Mouse (Mus musculus): ENCODE results near the gene Zfp598. TPM values are rescaled to one million over a fixed set of nuclear protein-coding genes. Genes with fewer than 3 reads are reported as not detected.

Gene Zfp598
- polyA plus RNA-seq, 1 experiment = 42.1 TPM

- Histone ChIP-seq H3K9ac (ENCODE audit: low read depth, poor library complexity, severe bottlenecking) (peak within 1 kb of the TSS; percentile 30; the same call in 1 of the 2 replicates), H3K27ac (ENCODE audit: insufficient read depth, low read length) (no peak within 1 kb of the TSS), H3K36me3 (ENCODE audit: control insufficient read depth, insufficient read depth, low read length, poor library complexity, severe bottlenecking) (no peaks in the 10 kb centered on the region), H3K4me3 (ENCODE audit: low read depth, low read length) (peak within 1 kb of the TSS; percentile 31; the same call in 1 of the 2 replicates), H3K9me3 (replicated peaks; ENCODE audit: control insufficient read depth, insufficient read depth, low read length, poor library complexity, severe bottlenecking) (no peaks in the 10 kb centered on the region), H3K27me3 (ENCODE audit: control insufficient read depth, insufficient read depth, low read length, poor library complexity, severe bottlenecking) (no peaks in the 10 kb centered on the region), H3K4me1 (ENCODE audit: control insufficient read depth, insufficient read depth, low read length) (no peaks in the 10 kb centered on the region)
- TF ChIP-seq POLR2A (IDR thresholded peaks at IDR 0.05; ENCODE audit: insufficient read depth, low read length) (no peak), EP300 (IDR thresholded peaks at IDR 0.05; ENCODE audit: insufficient read depth, low read depth, low read length) (no peak), CTCF (IDR thresholded peaks at IDR 0.05; ENCODE audit: low read depth, low read length) (no peak)
Measured at GRCm38 (mm10) chr17:24727618-24728017, 58.1 kb downstream of the Zfp598 start, which contains the start of gene Rpl3l. Rpl3l (plus strand) TSS chr17:24727820.

GRCm38 (mm10) chr17:24728184-24728583 lies 58.7 kb downstream of the Zfp598 start:
- no peak for TF ChIP-seq EP300 (IDR thresholded peaks at IDR 0.05; ENCODE audit: insufficient read depth, low read depth, low read length)
- no peak for TF ChIP-seq CTCF (IDR thresholded peaks at IDR 0.05; ENCODE audit: low read depth, low read length)
- no peaks in the 10 kb centered on the region for H3K27me3 ChIP-seq (ENCODE audit: control insufficient read depth, insufficient read depth, low read length, poor library complexity, severe bottlenecking)
- peak overlapping the region; percentile 30; the same call in 1 of the 2 replicates for H3K9ac ChIP-seq (ENCODE audit: low read depth, poor library complexity, severe bottlenecking)
- no peaks in the 10 kb centered on the region for H3K9me3 ChIP-seq (replicated peaks; ENCODE audit: control insufficient read depth, insufficient read depth, low read length, poor library complexity, severe bottlenecking)
- no peaks in the 10 kb centered on the region for H3K36me3 ChIP-seq (ENCODE audit: control insufficient read depth, insufficient read depth, low read length, poor library complexity, severe bottlenecking)
- H3K27ac ChIP-seq (ENCODE audit: insufficient read depth, low read length) = no peak overlapping the region
- peak overlapping the region; percentile 31; the same call in 1 of the 2 replicates for H3K4me3 ChIP-seq (ENCODE audit: low read depth, low read length)
- H3K4me1 ChIP-seq (ENCODE audit: control insufficient read depth, insufficient read depth, low read length) = peaks cover 2% of the 10 kb centered on the region

GRCm38 (mm10) chr17:24729067-24729466 lies 59.6 kb downstream of the Zfp598 start:
- Histone ChIP-seq H3K4me3 (ENCODE audit: low read depth, low read length) (no peak overlapping the region), H3K4me1 (ENCODE audit: control insufficient read depth, insufficient read depth, low read length) (peaks cover 2% of the 10 kb centered on the region), H3K27ac (ENCODE audit: insufficient read depth, low read length) (no peak overlapping the region), H3K27me3 (ENCODE audit: control insufficient read depth, insufficient read depth, low read length, poor library complexity, severe bottlenecking) (no peaks in the 10 kb centered on the region), H3K9ac (ENCODE audit: low read depth, poor library complexity, severe bottlenecking) (no peak overlapping the region), H3K36me3 (ENCODE audit: control insufficient read depth, insufficient read depth, low read length, poor library complexity, severe bottlenecking) (no peaks in the 10 kb centered on the region), H3K9me3 (replicated peaks; ENCODE audit: control insufficient read depth, insufficient read depth, low read length, poor library complexity, severe bottlenecking) (no peaks in the 10 kb centered on the region)
- TF ChIP-seq EP300 (IDR thresholded peaks at IDR 0.05; ENCODE audit: insufficient read depth, low read depth, low read length) (no peak), POLR2A (IDR thresholded peaks at IDR 0.05; ENCODE audit: insufficient read depth, low read length) (no peak), CTCF (IDR thresholded peaks at IDR 0.05; ENCODE audit: low read depth, low read length) (no peak)

GRCm38 (mm10) chr17:24730787-24731186 lies 61.3 kb downstream of the Zfp598 start:
- Histone ChIP-seq H3K9ac (ENCODE audit: low read depth, poor library complexity, severe bottlenecking) (no peak overlapping the region), H3K4me1 (ENCODE audit: control insufficient read depth, insufficient read depth, low read length) (peaks cover 2% of the 10 kb centered on the region), H3K4me3 (ENCODE audit: low read depth, low read length) (no peak overlapping the region), H3K27ac (ENCODE audit: insufficient read depth, low read length) (no peak overlapping the region), H3K9me3 (replicated peaks; ENCODE audit: control insufficient read depth, insufficient read depth, low read length, poor library complexity, severe bottlenecking) (no peaks in the 10 kb centered on the region), H3K36me3 (ENCODE audit: control insufficient read depth, insufficient read depth, low read length, poor library complexity, severe bottlenecking) (no peaks in the 10 kb centered on the region), H3K27me3 (ENCODE audit: control insufficient read depth, insufficient read depth, low read length, poor library complexity, severe bottlenecking) (no peaks in the 10 kb centered on the region)
- no peak for TF ChIP-seq CTCF (IDR thresholded peaks at IDR 0.05; ENCODE audit: low read depth, low read length)

Other genes with a start within 250 kb of the Zfp598 start
- gene Eci1, start 243.0 kb upstream of the Zfp598 start, polyA plus RNA-seq (2011; ENCODE audit: insufficient read depth, insufficient read length, low read depth, missing spikeins) = 46.4 and 46.7 TPM in 2 replicates
- gene Dnase1l2, start 226.6 kb upstream of the Zfp598 start, polyA plus RNA-seq (2011; ENCODE audit: insufficient read depth, insufficient read length, low read depth, missing spikeins) = 0.42 and 0.99 TPM in 2 replicates
- 13.0 and 15.3 TPM in 2 replicates for gene E4f1, start 199.4 kb upstream of the Zfp598 start, polyA plus RNA-seq (2011; ENCODE audit: insufficient read depth, insufficient read length, low read depth, missing spikeins)
- 15.4 and 16.4 TPM in 2 replicates for gene Pgp, start 199.3 kb upstream of the Zfp598 start, polyA plus RNA-seq (2011; ENCODE audit: insufficient read depth, insufficient read length, low read depth, missing spikeins)
- gene Bricd5, start 195.8 kb upstream of the Zfp598 start, polyA plus RNA-seq (2011; ENCODE audit: insufficient read depth, insufficient read length, low read depth, missing spikeins) = not detected in 2 replicates
- gene Mlst8, start 190.6 kb upstream of the Zfp598 start, polyA plus RNA-seq (2011; ENCODE audit: insufficient read depth, insufficient read length, low read depth, missing spikeins) = 20.4 and 22.8 TPM in 2 replicates
- gene Caskin1, start 181.1 kb upstream of the Zfp598 start, polyA plus RNA-seq (2011; ENCODE audit: insufficient read depth, insufficient read length, low read depth, missing spikeins) = 1.7 and 3.3 TPM in 2 replicates
- 145 and 168 TPM in 2 replicates for gene Traf7, start 141.7 kb upstream of the Zfp598 start, polyA plus RNA-seq (2011; ENCODE audit: insufficient read depth, insufficient read length, low read depth, missing spikeins)
- gene Rab26, start 135.5 kb upstream of the Zfp598 start, polyA plus RNA-seq (2011; ENCODE audit: insufficient read depth, insufficient read length, low read depth, missing spikeins) = 1.2 and 1.5 TPM in 2 replicates
- gene Pkd1, start 119.9 kb upstream of the Zfp598 start, polyA plus RNA-seq (2011; ENCODE audit: insufficient read depth, insufficient read length, low read depth, missing spikeins) = 13.0 and 14.8 TPM in 2 replicates
- gene Tsc2, start 37.1 kb upstream of the Zfp598 start, polyA plus RNA-seq (2011; ENCODE audit: insufficient read depth, insufficient read length, low read depth, missing spikeins) = 51.1 and 53.2 TPM in 2 replicates
- 21.5 and 27.2 TPM in 2 replicates for gene Nthl1, start 37.0 kb upstream of the Zfp598 start, polyA plus RNA-seq (2011; ENCODE audit: insufficient read depth, insufficient read length, low read depth, missing spikeins)
- 10.3 and 13.5 TPM in 2 replicates for gene Slc9a3r2, start 19.4 kb upstream of the Zfp598 start, polyA plus RNA-seq (2011; ENCODE audit: insufficient read depth, insufficient read length, low read depth, missing spikeins)
- 1.6 TPM in 1 of 2 replicates, not detected in the other for gene Npw, start 11.2 kb upstream of the Zfp598 start, polyA plus RNA-seq (2011; ENCODE audit: insufficient read depth, insufficient read length, low read depth, missing spikeins)
- 8.1 and 8.9 TPM in 2 replicates for gene Syngr3, start 20.3 kb downstream of the Zfp598 start, polyA plus RNA-seq (2011; ENCODE audit: insufficient read depth, insufficient read length, low read depth, missing spikeins)
- 79.6 and 84.0 TPM in 2 replicates for gene Gfer, start 26.5 kb downstream of the Zfp598 start, polyA plus RNA-seq (2011; ENCODE audit: insufficient read depth, insufficient read length, low read depth, missing spikeins)
- gene Noxo1, start 26.5 kb downstream of the Zfp598 start, polyA plus RNA-seq (2011; ENCODE audit: insufficient read depth, insufficient read length, low read depth, missing spikeins) = 1.2 and 2.3 TPM in 2 replicates
- 43.3 and 44.4 TPM in 2 replicates for gene Tbl3, start 38.0 kb downstream of the Zfp598 start, polyA plus RNA-seq (2011; ENCODE audit: insufficient read depth, insufficient read length, low read depth, missing spikeins)
- gene Rnf151, start 48.4 kb downstream of the Zfp598 start, polyA plus RNA-seq (2011; ENCODE audit: insufficient read depth, insufficient read length, low read depth, missing spikeins) = not detected in 2 replicates
- 1,670 and 1,851 TPM in 2 replicates for gene Rps2, start 48.4 kb downstream of the Zfp598 start, polyA plus RNA-seq (2011; ENCODE audit: insufficient read depth, insufficient read length, low read depth, missing spikeins)
- gene Ndufb10, start 54.8 kb downstream of the Zfp598 start, polyA plus RNA-seq (2011; ENCODE audit: insufficient read depth, insufficient read length, low read depth, missing spikeins) = 88.7 and 90.9 TPM in 2 replicates
- 0.65 TPM in 1 of 2 replicates, not detected in the other for gene Rpl3l, start 58.1 kb downstream of the Zfp598 start, polyA plus RNA-seq (2011; ENCODE audit: insufficient read depth, insufficient read length, low read depth, missing spikeins)
- 27.8 and 34.5 TPM in 2 replicates for gene Msrb1, start 67.0 kb downstream of the Zfp598 start, polyA plus RNA-seq (2011; ENCODE audit: insufficient read depth, insufficient read length, low read depth, missing spikeins)
- gene Hs3st6, start 83.3 kb downstream of the Zfp598 start, polyA plus RNA-seq (2011; ENCODE audit: insufficient read depth, insufficient read length, low read depth, missing spikeins) = 0.72 TPM in 1 of 2 replicates, not detected in the other
- not detected in 2 replicates for gene Meiob, start 134.6 kb downstream of the Zfp598 start, polyA plus RNA-seq (2011; ENCODE audit: insufficient read depth, insufficient read length, low read depth, missing spikeins)
- 26.9 and 30.2 TPM in 2 replicates for gene Hagh, start 170.5 kb downstream of the Zfp598 start, polyA plus RNA-seq (2011; ENCODE audit: insufficient read depth, insufficient read length, low read depth, missing spikeins)
- gene Fahd1, start 180.7 kb downstream of the Zfp598 start, polyA plus RNA-seq (2011; ENCODE audit: insufficient read depth, insufficient read length, low read depth, missing spikeins) = 11.2 and 11.7 TPM in 2 replicates
- 3.0 and 3.8 TPM in 2 replicates for gene Igfals, start 196.3 kb downstream of the Zfp598 start, polyA plus RNA-seq (2011; ENCODE audit: insufficient read depth, insufficient read length, low read depth, missing spikeins)
- 29.8 and 39.0 TPM in 2 replicates for gene Nubp2, start 216.7 kb downstream of the Zfp598 start, polyA plus RNA-seq (2011; ENCODE audit: insufficient read depth, insufficient read length, low read depth, missing spikeins)
- 10.5 and 13.8 TPM in 2 replicates for gene Spsb3, start 217.0 kb downstream of the Zfp598 start, polyA plus RNA-seq (2011; ENCODE audit: insufficient read depth, insufficient read length, low read depth, missing spikeins)
- gene Eme2, start 225.4 kb downstream of the Zfp598 start, polyA plus RNA-seq (2011; ENCODE audit: insufficient read depth, insufficient read length, low read depth, missing spikeins) = 4.0 and 6.8 TPM in 2 replicates
- 29.9 and 35.5 TPM in 2 replicates for gene Mrps34, start 225.4 kb downstream of the Zfp598 start, polyA plus RNA-seq (2011; ENCODE audit: insufficient read depth, insufficient read length, low read depth, missing spikeins)
- gene Nme3, start 226.8 kb downstream of the Zfp598 start, polyA plus RNA-seq (2011; ENCODE audit: insufficient read depth, insufficient read length, low read depth, missing spikeins) = 31.1 and 32.3 TPM in 2 replicates

All from ES-Bruce4 (cell line).